Mouse (Mus musculus) G1E (cell line): Measurements from ENCODE around the gene Tdpoz1. TPM values are rescaled to one million over a fixed set of nuclear protein-coding genes. Genes with fewer than 3 reads are reported as not detected.
"Not testable (repeated sequence)": the region's sequence is repeated elsewhere in the genome, so short reads cannot be mapped to it uniquely, and the experiment has no call there.

Experiments used
- ATAC-seq: 2 replicates; pipeline ENCODE4 v1.8.0; 2016; ENCODE audit warnings: mild to moderate bottlenecking; ENCODE audit not compliant: insufficient number of reproducible peaks, poor library complexity, low FRiP score, severe bottlenecking; ENCODE audit errors: extremely low read depth
- DNase-seq: peaks from one replicate; pipeline ENCODE4 v3.0.0; 2012; ENCODE audit warnings: low spot score
- H3K27me3 ChIP-seq: 2 replicates; pipeline ENCODE4 v1.6.1; 2012; ENCODE audit warnings: mild to moderate bottlenecking, low read length, inconsistent platforms; ENCODE audit not compliant: insufficient read depth
- H3K36me3 ChIP-seq: replicated peaks from 2 replicates; pipeline ENCODE3; 2012; ENCODE audit warnings: mild to moderate bottlenecking, inconsistent platforms
- H3K4me1 ChIP-seq: 2 replicates; pipeline ENCODE4 v1.6.1; 2012; ENCODE audit warnings: low read depth, low read length, inconsistent platforms, mixed read lengths; ENCODE audit not compliant: insufficient read depth
- H3K4me3 ChIP-seq: 2 replicates; pipeline ENCODE4 v1.5.1; 2012; ENCODE audit warnings: low read depth, mild to moderate bottlenecking, inconsistent platforms, low read length, moderate library complexity, mixed read lengths
- H3K9me3 ChIP-seq: replicated peaks from 2 replicates; pipeline ENCODE4 v1.6.1; 2012; ENCODE audit warnings: inconsistent platforms
- CTCF ChIP-seq: IDR thresholded peaks from 2 replicates; pipeline ENCODE4 v1.5.1; 2012; ENCODE audit warnings: low read depth, low read length, inconsistent platforms, mixed read lengths
- GATA1 ChIP-seq: IDR thresholded peaks from 2 replicates; pipeline ENCODE4 v1.6.1; 2012; ENCODE audit warnings: borderline replicate concordance, low read length, inconsistent platforms, mixed read lengths
- GATA2 ChIP-seq: IDR thresholded peaks from 2 replicates; pipeline ENCODE4 v1.6.1; 2012; ENCODE audit warnings: low read depth, low read length, inconsistent platforms, borderline replicate concordance
- POLR2AphosphoS5 ChIP-seq: IDR thresholded peaks from 2 replicates; pipeline ENCODE4 v1.6.1; 2012; ENCODE audit warnings: low read depth, low read length, inconsistent platforms; ENCODE audit not compliant: insufficient replicate concordance
- TAL1 ChIP-seq: conservative IDR thresholded peaks from 2 replicates; pipeline ENCODE4 v1.6.1; 2012; ENCODE audit warnings: low read depth, low read length, inconsistent platforms, mixed read lengths
- polyA plus RNA-seq: library from polyadenylated mRNA; stranded (reverse); fragments of >175 nt; gene quantifications from 2 replicates; pipeline ENCODE4 v1.2.3, GENCODE M21; 2012
- total RNA-seq, 2 experiments: library from RNA; stranded (forward) in 1 of 2; stranded (reverse) in 1 of 2; fragments of 200-1000 nt in 1 of 2; fragments of >200 nt in 1 of 2; fragmentation: Nextera tagmentation in 1 of 2; gene quantifications; 2 replicates each; pipeline ENCODE4 v1.2.3; 2014 to 2017

Tdpoz1 gene
- not detected in 2 replicates for total RNA-seq (2014; fragmentation: Nextera tagmentation)
- not detected in 2 replicates for total RNA-seq (2017)
- polyA plus RNA-seq: not detected in 2 replicates

DNA sequence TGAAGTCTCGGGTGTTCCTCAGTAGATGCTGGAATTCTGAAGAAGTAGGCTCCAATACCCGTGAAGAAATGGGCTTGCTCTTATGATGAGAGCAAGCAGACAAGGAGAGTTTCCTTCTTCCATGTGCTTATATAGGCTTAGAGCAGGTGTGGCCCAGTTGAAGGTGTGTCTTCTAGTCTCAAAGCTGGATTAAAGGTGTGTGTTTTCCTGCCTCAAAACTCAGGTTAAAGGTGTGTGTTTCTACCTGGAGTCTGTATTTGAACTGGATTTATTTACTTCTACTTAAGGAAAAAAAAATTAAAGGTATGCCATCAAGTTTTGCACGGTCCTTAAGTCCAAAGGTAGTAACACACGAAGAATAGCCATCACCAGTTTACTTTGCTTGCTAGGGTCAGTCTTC is at the start of gene Tdpoz1:
Tdpoz1 (minus strand) TSS at position 101 of the 400 bp plus-strand sequence.
- not testable (repeated sequence) for ATAC-seq, H3K9me3 ChIP-seq, DNase-seq, H3K27me3 ChIP-seq, H3K4me1 ChIP-seq, H3K36me3 ChIP-seq, H3K4me3 ChIP-seq

DNA sequence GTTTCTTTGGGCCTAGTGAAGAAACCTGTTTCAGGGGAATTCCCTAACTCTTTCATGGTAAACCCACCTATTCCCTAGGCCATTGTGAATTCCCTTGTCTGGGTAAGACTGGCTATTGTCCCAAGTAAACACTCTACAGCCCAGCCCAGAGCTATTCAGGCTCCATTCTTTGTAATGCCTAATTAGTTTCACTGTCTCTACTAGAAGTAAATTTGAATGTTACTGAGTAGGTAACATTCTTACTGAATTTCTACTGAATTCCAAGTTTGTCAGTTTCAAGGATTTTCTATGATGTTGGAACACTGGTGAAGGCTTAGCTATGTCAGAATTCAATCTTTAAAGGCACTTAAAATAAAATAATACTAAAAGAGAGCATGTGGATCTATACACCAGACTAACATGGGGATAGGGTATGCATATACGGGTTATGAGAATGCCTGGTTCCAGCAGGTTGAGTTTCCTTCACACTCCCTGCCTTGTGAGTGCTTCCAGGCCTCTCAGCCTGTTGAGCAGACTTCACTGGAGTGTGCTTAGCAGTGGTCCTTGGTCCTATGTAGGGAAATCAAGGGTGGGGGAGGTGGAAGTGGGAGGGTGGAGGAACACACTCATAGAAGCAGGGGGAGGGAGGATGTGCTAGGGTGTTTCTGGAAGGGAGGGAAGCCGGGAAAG is 33.0 kb upstream of the Tdpoz1 start:
- not testable (repeated sequence) for H3K9me3 ChIP-seq, ATAC-seq, H3K4me3 ChIP-seq, H3K27me3 ChIP-seq, H3K36me3 ChIP-seq, H3K4me1 ChIP-seq, DNase-seq

DNA sequence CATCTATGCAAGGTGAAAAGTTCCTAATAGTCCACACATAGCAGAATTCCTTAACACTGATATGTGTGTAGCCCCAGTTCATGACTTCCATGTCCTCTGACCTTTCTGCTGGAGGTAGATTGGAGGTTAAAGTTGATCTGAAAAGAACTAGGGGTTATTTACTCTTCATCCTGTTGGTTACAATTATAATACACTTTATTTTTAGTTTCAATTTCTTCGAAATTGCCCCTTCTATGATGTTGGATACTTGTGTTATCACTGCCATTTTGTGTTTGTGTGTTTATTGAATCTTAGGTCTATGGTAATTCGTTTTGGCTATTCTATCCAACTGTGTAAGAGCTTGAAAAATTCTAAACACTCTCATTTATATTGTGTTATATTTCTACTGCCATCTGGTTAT is 16.9 kb upstream of the Tdpoz1 start, which contains the start of gene Gm37596:
Gm37596 (minus strand) TSS at position 101 of the 400 bp plus-strand sequence.
- ATAC-seq, H3K9me3 ChIP-seq, H3K36me3 ChIP-seq, H3K27me3 ChIP-seq, DNase-seq, H3K4me3 ChIP-seq, H3K4me1 ChIP-seq: not testable (repeated sequence)

DNA sequence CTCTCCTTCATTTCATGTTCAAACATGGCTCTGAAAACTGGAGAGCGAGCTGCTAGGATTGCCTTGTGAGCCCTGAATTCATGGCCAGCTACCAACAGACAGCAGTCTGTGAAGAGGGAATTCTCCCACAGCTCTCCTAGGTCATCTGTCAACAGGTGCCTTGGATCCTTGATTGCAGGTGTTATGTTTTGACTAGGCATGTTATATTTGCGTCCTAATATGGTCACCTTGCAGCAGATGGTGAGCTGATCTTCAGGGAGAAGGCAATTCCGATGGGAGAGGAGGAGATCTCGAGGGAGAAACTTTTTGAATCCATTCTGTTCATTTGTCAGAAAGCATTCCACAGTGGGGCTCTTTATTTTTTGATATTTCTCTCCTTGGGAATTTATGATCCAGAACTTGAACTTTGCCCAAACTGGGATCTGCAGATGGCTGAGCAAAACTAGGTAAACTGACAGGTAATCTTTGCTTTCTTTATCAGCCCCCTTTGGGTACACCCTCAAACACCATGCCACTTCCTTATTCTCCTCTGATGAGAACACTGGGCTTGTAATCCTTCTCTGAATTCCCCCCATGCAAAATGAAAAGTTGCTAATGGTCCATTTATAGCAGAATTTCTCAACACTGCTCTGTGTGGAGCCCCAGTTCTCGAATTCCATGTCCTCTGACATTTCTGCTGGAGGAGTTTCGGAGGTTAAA is 5.2 kb downstream of the Tdpoz1 start:
- not testable (repeated sequence) for DNase-seq, H3K4me3 ChIP-seq, H3K4me1 ChIP-seq, H3K27me3 ChIP-seq, H3K36me3 ChIP-seq, ATAC-seq, H3K9me3 ChIP-seq

DNA sequence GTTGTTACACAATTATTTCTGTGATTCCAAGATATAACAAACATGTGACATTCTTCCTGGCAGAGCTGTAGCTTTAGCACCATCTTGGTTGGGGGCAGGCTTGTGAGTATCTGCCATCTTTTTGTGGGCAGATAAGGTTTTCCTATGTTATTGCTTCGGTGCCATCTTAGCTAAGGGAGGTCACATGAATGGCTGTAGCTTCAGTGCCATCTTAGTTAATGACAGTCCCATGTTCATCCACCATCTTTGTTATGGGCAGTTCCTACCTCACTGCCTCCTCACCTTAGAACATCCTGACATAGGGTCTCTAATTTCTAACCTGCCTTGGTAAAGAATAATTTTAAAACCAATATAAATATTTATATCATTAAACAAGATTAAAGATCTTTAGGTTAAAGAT is 21.9 kb downstream of the Tdpoz1 start:
- no peaks in the 10 kb centered on the region for H3K27me3 ChIP-seq
- no peaks in the 10 kb centered on the region for H3K36me3 ChIP-seq
- H3K4me1 ChIP-seq: no peaks in the 10 kb centered on the region
- H3K4me3 ChIP-seq: no peak overlapping the region
- TF ChIP-seq TAL1 (no peak), POLR2AphosphoS5 (no peak), GATA2 (no peak), CTCF (no peak), GATA1 (no peak)
- DNase-seq: no peak
- H3K9me3 ChIP-seq: peaks cover 12% of the 10 kb centered on the region
- no peak for ATAC-seq

DNA sequence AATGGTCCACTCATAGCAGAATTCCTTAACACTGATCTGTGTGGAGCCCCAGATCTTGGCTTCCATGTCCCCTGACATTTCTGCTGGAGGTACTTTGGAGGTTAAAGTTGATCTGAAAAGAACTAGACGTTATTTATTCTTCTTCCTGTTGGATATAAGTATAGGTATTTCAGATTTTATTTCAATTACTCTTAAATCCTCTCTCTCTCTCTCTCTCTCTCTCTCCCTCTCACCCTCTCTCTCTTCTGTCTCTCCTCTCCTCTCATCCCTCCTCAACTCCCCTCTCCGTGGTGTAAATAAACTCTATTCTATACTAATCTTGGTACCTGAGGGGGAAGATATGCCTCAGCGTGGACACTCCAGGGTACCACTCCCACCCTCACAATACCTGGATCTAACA is 23.5 kb downstream of the Tdpoz1 start, which contains the start of gene Tdpoz2:
Tdpoz2 (minus strand) TSS at position 101 of the 400 bp plus-strand sequence.
- TF ChIP-seq GATA1: no peak
- no peak for TF ChIP-seq GATA2
- TF ChIP-seq CTCF: no peak
- TF ChIP-seq POLR2AphosphoS5: no peak
- TF ChIP-seq TAL1: no peak

DNA sequence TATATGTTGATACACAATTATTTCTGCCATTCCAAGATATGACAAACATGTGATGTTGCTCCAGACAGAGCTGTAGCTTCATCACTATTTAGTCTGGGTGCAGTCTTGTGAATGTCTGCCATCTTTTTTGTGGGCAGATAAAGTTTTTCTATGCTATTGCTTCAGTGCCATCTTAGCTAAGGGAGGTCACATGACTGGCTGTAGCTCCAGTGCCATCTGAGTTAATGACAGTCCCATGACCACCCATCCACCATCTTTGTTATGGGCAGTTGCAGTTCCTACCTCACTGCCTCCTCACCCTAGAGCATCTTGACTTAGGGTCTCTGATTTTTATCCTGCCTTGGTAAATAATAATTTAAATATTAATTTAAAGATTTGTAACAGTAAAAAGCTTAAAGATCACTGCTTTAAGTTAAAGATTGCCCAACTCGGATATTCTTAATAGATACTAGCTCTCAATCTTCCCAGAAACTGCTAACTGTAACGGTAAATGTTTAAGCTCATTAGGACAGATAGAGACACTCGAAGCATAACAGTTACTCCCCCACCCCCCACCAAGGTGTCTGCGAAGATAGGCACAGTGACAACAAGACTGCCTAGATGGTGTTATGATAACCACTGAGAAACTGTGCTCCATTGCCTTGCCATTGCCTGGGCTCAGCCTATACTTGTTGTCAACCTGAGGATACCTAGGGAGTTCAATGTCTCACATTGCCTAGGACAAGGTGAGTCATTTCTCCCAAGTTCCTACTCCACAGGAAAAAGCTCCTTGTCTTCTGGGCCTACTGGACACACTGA is 45.0 kb downstream of the Tdpoz1 start:
- H3K4me1 ChIP-seq, H3K4me3 ChIP-seq, H3K27me3 ChIP-seq, DNase-seq, H3K36me3 ChIP-seq, H3K9me3 ChIP-seq, ATAC-seq: not testable (repeated sequence)

More for the DNA sequence above, 23.5 kb downstream of the Tdpoz1 start, which contains the start of gene Tdpoz2:
- Histone ChIP-seq H3K9me3 (peaks cover 12% of the 10 kb centered on the region), H3K36me3 (no peaks in the 10 kb centered on the region), H3K27me3 (no peaks in the 10 kb centered on the region), H3K4me3 (no peak within 1 kb of the TSS), H3K4me1 (no peaks in the 10 kb centered on the region)
- no peak for ATAC-seq
- no peak for DNase-seq

Other genes starting within 250 kb of the Tdpoz1 start
- gene Tchh, start 234.0 kb downstream of the Tdpoz1 start, total RNA-seq (2014; fragmentation: Nextera tagmentation): not detected in 2 replicates
- gene Tchh, start 234.0 kb downstream of the Tdpoz1 start, total RNA-seq (2017): 0.05 TPM in 1 of 2 replicates, not detected in the other
- gene Tchh, start 234.0 kb downstream of the Tdpoz1 start, polyA plus RNA-seq: not detected in 2 replicates
- gene Tchhl1, start 207.6 kb downstream of the Tdpoz1 start, total RNA-seq (2014; fragmentation: Nextera tagmentation): not detected in 2 replicates
- 0.12 and 0.33 TPM in 2 replicates for gene Tchhl1, start 207.6 kb downstream of the Tdpoz1 start, total RNA-seq (2017)
- not detected in 2 replicates for gene Tchhl1, start 207.6 kb downstream of the Tdpoz1 start, polyA plus RNA-seq
- 1.7 TPM in 1 of 2 replicates, not detected in the other for gene S100a11, start 155.8 kb downstream of the Tdpoz1 start, total RNA-seq (2014; fragmentation: Nextera tagmentation)
- gene S100a11, start 155.8 kb downstream of the Tdpoz1 start, total RNA-seq (2017): not detected in 2 replicates
- gene S100a11, start 155.8 kb downstream of the Tdpoz1 start, polyA plus RNA-seq: not detected in 2 replicates
- gene S100a10, start 121.2 kb downstream of the Tdpoz1 start, total RNA-seq (2014; fragmentation: Nextera tagmentation): not detected in 2 replicates
- not detected in 2 replicates for gene S100a10, start 121.2 kb downstream of the Tdpoz1 start, total RNA-seq (2017)
- gene S100a10, start 121.2 kb downstream of the Tdpoz1 start, polyA plus RNA-seq: not detected in 2 replicates
- gene Tdpoz2, start 23.6 kb downstream of the Tdpoz1 start, total RNA-seq (2014; fragmentation: Nextera tagmentation): not detected in 2 replicates
- 0.11 TPM in 1 of 2 replicates, not detected in the other for gene Tdpoz2, start 23.6 kb downstream of the Tdpoz1 start, total RNA-seq (2017)
- not detected in 2 replicates for gene Tdpoz2, start 23.6 kb downstream of the Tdpoz1 start, polyA plus RNA-seq
- not detected in 2 replicates for gene Gm37596, start 16.8 kb upstream of the Tdpoz1 start, total RNA-seq (2014; fragmentation: Nextera tagmentation)
- not detected in 2 replicates for gene Gm37596, start 16.8 kb upstream of the Tdpoz1 start, total RNA-seq (2017)
- gene Gm37596, start 16.8 kb upstream of the Tdpoz1 start, polyA plus RNA-seq: not detected in 2 replicates
- not detected in 2 replicates for gene Gm5773, start 96.7 kb upstream of the Tdpoz1 start, total RNA-seq (2014; fragmentation: Nextera tagmentation)
- gene Gm5773, start 96.7 kb upstream of the Tdpoz1 start, total RNA-seq (2017): not detected in 2 replicates
- gene Gm5773, start 96.7 kb upstream of the Tdpoz1 start, polyA plus RNA-seq: not detected in 2 replicates
- not detected in 2 replicates for gene Tdpoz4, start 120.1 kb upstream of the Tdpoz1 start, total RNA-seq (2014; fragmentation: Nextera tagmentation)
- gene Tdpoz4, start 120.1 kb upstream of the Tdpoz1 start, total RNA-seq (2017): 0.27 TPM in 1 of 2 replicates, not detected in the other
- not detected in 2 replicates for gene Tdpoz4, start 120.1 kb upstream of the Tdpoz1 start, polyA plus RNA-seq
- not detected in 2 replicates for gene Tdpoz3, start 149.7 kb upstream of the Tdpoz1 start, total RNA-seq (2014; fragmentation: Nextera tagmentation)
- 0.22 TPM in 1 of 2 replicates, not detected in the other for gene Tdpoz3, start 149.7 kb upstream of the Tdpoz1 start, total RNA-seq (2017)
- gene Tdpoz3, start 149.7 kb upstream of the Tdpoz1 start, polyA plus RNA-seq: not detected in 2 replicates